Mouse (Mus musculus) megakaryocyte-erythroid progenitor cell, adult 5-6 weeks (primary cell): ENCODE results near the gene Prcc. TPM values are rescaled to one million over a fixed set of nuclear protein-coding genes. Genes with fewer than 3 reads are reported as not detected.
A peak's percentile ranks its signal among the peaks of the same experiment; 100 is the strongest.
"Not testable (repeated sequence)": the region's sequence is repeated elsewhere in the genome, so short reads cannot be mapped to it uniquely, and the experiment has no call there.

Source experiments
- ATAC-seq: replicated peaks from 2 replicates; pipeline ENCODE4 v1.8.0; 2016; ENCODE audit warnings: mild to moderate bottlenecking, inconsistent platforms; ENCODE audit not compliant: severe bottlenecking, poor library complexity, low FRiP score, low TSS enrichment
- total RNA-seq, 2 experiments: library from RNA; stranded (forward) in 1 of 2; stranded (reverse) in 1 of 2; fragments of 200-1000, 215-1000 nt in 1 of 2; fragments of >200 nt in 1 of 2; fragmentation: Nextera tagmentation in 1 of 2; gene quantifications; 2 replicates each; pipeline ENCODE4 v1.2.3; 2014 to 2017

Prcc gene
- total RNA-seq, 2 experiments from 2014 or later: 39.9 to 48.5 TPM

- no peak for ATAC-seq
Observed at GRCm38 (mm10) chr3:87854795-87855568, 30.4 kb downstream of the Prcc start.

- ATAC-seq: no peak
Observed at GRCm38 (mm10) chr3:87849117-87849516, 36.3 kb downstream of the Prcc start.

- no peak for ATAC-seq
Observed at GRCm38 (mm10) chr3:87847680-87848079, 37.7 kb downstream of the Prcc start.

GRCm38 (mm10) chr3:87846650-87847110 is 38.7 kb downstream of the Prcc start, which contains the start of gene Sh2d2a:
TSS of gene Sh2d2a (plus strand) at chr3:87846755.
- ATAC-seq: no peak

GRCm38 (mm10) chr3:87846186-87846585 is 39.2 kb downstream of the Prcc start:
- no peak for ATAC-seq

GRCm38 (mm10) chr3:87844981-87845380 is 40.4 kb downstream of the Prcc start:
- ATAC-seq: no peak

GRCm38 (mm10) chr3:87840858-87841257 is 44.5 kb downstream of the Prcc start:
- ATAC-seq: no peak

GRCm38 (mm10) chr3:87838622-87839021 is 46.8 kb downstream of the Prcc start:
- ATAC-seq: peak; percentile 85

- no peak for ATAC-seq
Observed at GRCm38 (mm10) chr3:87833482-87833881, 51.9 kb downstream of the Prcc start.

GRCm38 (mm10) chr3:87832109-87832859 is 53.1 kb downstream of the Prcc start:
- ATAC-seq: no peak

- ATAC-seq: no peak
Observed at GRCm38 (mm10) chr3:87829025-87829424, 56.4 kb downstream of the Prcc start.

- no peak for ATAC-seq
Observed at GRCm38 (mm10) chr3:87828435-87828834, 57.0 kb downstream of the Prcc start.

- not testable (repeated sequence) for ATAC-seq
Observed at GRCm38 (mm10) chr3:87824206-87824605, 61.2 kb downstream of the Prcc start, which contains the start of gene Pear1. TSS of gene Pear1 (minus strand) at chr3:87824306.

GRCm38 (mm10) chr3:87818226-87818625 is 67.2 kb downstream of the Prcc start:
- no peak for ATAC-seq

GRCm38 (mm10) chr3:87816646-87817093 is 68.7 kb downstream of the Prcc start:
- ATAC-seq: peak; percentile 77

- no peak for ATAC-seq
Observed at GRCm38 (mm10) chr3:87816166-87816565, 69.2 kb downstream of the Prcc start.

- ATAC-seq: no peak
Observed at GRCm38 (mm10) chr3:87812873-87813272, 72.5 kb downstream of the Prcc start.

GRCm38 (mm10) chr3:87812413-87812812 is 73.0 kb downstream of the Prcc start:
- ATAC-seq: no peak

GRCm38 (mm10) chr3:87811297-87811696 is 74.1 kb downstream of the Prcc start:
- ATAC-seq: no peak

GRCm38 (mm10) chr3:87809322-87809962 is 76.0 kb downstream of the Prcc start:
- peak; percentile 40; the same call in 1 of the 2 replicates for ATAC-seq
